Mouse (Mus musculus): Measurements from ENCODE around the gene Ttc17.

GRCm38 (mm10) chr2:94334742-94335046 is 71.8 kb downstream of the Ttc17 start:
- no peak for TF ChIP-seq POLR2A (IDR thresholded peaks at IDR 0.05; ENCODE audit: borderline replicate concordance, low read depth, low read length)
- TF ChIP-seq CTCF (IDR thresholded peaks at IDR 0.05; ENCODE audit: low read depth, low read length): no peak
